Mouse (Mus musculus) E14TG2a.4 (cell line): ENCODE data around the gene Gpx5.

Experiments
- H3K27me3 ChIP-seq: 2 replicates; pipeline ENCODE4 v1.6.1; 2014; ENCODE audit warnings: low read length, control low read depth; ENCODE audit not compliant: insufficient read depth
- H3K36me3 ChIP-seq: 2 replicates; pipeline ENCODE4 v1.6.1; 2014; ENCODE audit warnings: low read length, control low read depth; ENCODE audit not compliant: insufficient read depth
- H3K4me1 ChIP-seq: replicated peaks from 2 replicates; pipeline ENCODE4 v1.6.1; 2014; ENCODE audit warnings: low read depth, low read length, control low read depth
- H3K4me3 ChIP-seq: replicated peaks from 2 replicates; pipeline ENCODE4 v1.5.1; 2014; ENCODE audit warnings: mild to moderate bottlenecking, low read length
- H3K9me3 ChIP-seq: 2 replicates; pipeline ENCODE4 v1.6.1; 2014; ENCODE audit warnings: low read length, control low read depth
- CTCF ChIP-seq: conservative IDR thresholded peaks from 2 replicates; pipeline ENCODE4 v1.5.1; 2014; ENCODE audit warnings: low read length
- NANOG ChIP-seq: IDR thresholded peaks from 2 replicates; pipeline ENCODE4 v1.6.1; 2014; ENCODE audit warnings: borderline replicate concordance, low read length, mixed read lengths
- POU5F1 ChIP-seq: IDR thresholded peaks from 2 replicates; pipeline ENCODE4 v1.6.1; 2014; ENCODE audit warnings: low read length, borderline replicate concordance

Gene Gpx5

DNA sequence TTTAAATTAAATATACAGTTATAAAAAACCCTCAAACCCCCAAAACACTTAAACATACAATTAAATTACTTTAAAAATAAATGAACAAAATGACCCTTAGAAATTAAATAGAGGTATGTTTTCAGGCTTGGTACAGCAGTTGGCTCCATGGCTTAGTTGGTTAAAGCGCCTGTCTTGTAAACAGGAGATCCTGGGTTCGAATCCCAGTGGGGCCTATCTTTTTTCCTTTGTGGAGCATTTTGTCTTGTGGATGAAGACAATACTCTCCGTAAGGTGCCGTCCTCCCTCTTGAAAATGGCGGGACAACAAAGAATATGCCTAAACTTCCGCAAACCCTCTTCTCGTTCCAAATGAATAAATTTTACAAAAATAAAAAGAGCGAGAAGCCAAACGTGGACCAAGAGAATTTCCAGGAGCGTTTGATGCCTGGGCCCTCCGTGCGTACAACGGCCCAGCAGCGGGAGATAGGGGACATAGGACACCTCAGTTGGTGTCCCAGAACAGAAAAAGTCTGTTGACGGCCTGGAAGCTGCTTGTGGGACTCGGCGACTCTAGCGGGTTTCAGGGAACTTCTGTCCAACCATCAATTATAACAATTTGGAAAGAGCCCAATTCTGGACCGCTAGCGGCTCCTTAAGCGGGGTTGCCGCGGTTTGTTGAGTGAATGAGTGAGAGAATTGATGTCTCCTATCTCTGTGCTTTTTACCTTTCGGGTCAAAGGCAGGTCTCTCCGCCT lies 16.5 kb downstream of the Gpx5 start:
- no peak for TF ChIP-seq CTCF
- TF ChIP-seq POU5F1: no peak
- no peak for TF ChIP-seq NANOG
- peaks cover 23% of the 10 kb centered on the region for H3K27me3 ChIP-seq
- H3K9me3 ChIP-seq: no peaks in the 10 kb centered on the region
- peak overlapping the region; percentile 86 for H3K4me3 ChIP-seq
- no peaks in the 10 kb centered on the region for H3K36me3 ChIP-seq
- H3K4me1 ChIP-seq: peaks cover 25% of the 10 kb centered on the region

DNA sequence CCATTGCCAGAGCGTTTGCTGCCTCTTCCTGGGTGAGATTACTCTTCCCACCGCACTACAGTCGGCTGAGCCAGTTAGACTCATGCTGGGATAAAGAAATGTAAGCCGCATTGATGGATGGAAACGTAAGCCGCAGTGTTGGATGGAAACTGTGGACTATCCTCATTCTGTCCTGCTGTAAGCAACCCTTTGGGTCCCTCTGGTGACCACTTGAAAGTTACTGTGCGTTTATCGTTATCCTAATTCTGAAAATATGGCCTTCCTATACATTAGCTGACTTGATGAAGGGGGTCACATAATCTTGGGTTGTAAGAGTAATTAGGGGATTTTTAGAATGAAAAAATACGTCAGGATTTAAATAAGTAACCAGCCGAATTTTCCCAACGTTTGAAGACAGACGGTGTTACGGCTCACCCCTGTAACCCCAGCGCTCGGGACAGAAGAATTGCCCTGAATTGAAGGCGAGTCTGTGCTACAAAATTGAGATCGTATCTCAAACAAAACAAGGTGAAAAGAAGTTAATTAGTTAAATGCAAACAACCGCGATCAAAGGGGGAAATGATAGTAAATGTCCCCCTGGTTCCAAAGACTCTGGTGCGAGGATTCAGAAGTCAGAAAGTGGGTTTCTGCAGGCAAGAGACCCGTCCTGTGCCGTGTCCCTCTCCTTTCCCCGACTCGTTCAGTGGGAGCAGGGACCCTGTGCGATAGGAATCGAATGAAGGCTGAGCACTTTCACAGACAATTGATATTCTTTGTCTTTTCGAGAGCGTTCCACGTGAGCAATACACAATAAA lies 17.3 kb downstream of the Gpx5 start:
- H3K36me3 ChIP-seq: no peaks in the 10 kb centered on the region
- peaks cover 25% of the 10 kb centered on the region for H3K4me1 ChIP-seq
- peak overlapping the region; percentile 86 for H3K4me3 ChIP-seq
- peaks cover 23% of the 10 kb centered on the region for H3K27me3 ChIP-seq
- H3K9me3 ChIP-seq: no peaks in the 10 kb centered on the region
- TF ChIP-seq NANOG (no peak), POU5F1 (no peak), CTCF (0 out of 2 replicates have a peak, but pooled peaks have one; percentile 6)

DNA sequence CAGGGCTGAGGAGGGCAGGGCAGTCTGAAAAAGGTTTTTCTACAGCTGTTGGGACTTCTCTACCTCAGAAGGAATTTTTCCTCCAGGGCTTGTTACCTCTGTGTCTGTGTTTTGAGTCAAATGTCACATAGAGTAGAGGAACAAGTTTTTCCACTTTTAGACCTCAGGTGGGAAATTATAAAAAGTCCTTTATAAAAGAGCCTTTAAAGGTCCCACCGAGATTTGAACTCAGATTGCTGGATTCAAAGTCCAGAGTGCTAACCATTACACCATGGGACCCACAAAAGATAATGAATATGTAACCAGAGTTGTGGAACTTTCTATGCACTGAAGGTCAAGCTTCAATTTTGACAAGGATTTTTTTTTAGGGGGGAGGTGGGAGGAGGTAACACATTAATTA lies 24.3 kb downstream of the Gpx5 start:
- Histone ChIP-seq H3K4me3 (peak overlapping the region; percentile 71), H3K9me3 (no peaks in the 10 kb centered on the region), H3K4me1 (peaks cover 46% of the 10 kb centered on the region), H3K27me3 (peaks cover 11% of the 10 kb centered on the region), H3K36me3 (no peaks in the 10 kb centered on the region)
- no peak for TF ChIP-seq CTCF
- no peak for TF ChIP-seq POU5F1
- TF ChIP-seq NANOG: no peak

- H3K27me3 ChIP-seq: peaks cover 12% of the 10 kb centered on the region
- no peaks in the 10 kb centered on the region for H3K9me3 ChIP-seq
- H3K36me3 ChIP-seq: no peaks in the 10 kb centered on the region
- H3K4me1 ChIP-seq: peaks cover 51% of the 10 kb centered on the region
- H3K4me3 ChIP-seq: peak overlapping the region; percentile 71
- TF ChIP-seq CTCF: no peak
Observed at GRCm38 (mm10) chr13:21267541-21267940, 25.0 kb downstream of the Gpx5 start.

GRCm38 (mm10) chr13:21265736-21266135 lies 26.8 kb downstream of the Gpx5 start:
- Histone ChIP-seq H3K4me3 (no peak overlapping the region), H3K9me3 (no peaks in the 10 kb centered on the region), H3K27me3 (peaks cover 26% of the 10 kb centered on the region), H3K36me3 (no peaks in the 10 kb centered on the region), H3K4me1 (peaks cover 55% of the 10 kb centered on the region)
- TF ChIP-seq CTCF: peak; percentile 44
- no peak for TF ChIP-seq POU5F1
- TF ChIP-seq NANOG: no peak

- H3K9me3 ChIP-seq: no peaks in the 10 kb centered on the region
- peaks cover 32% of the 10 kb centered on the region for H3K27me3 ChIP-seq
- H3K4me3 ChIP-seq: peak overlapping the region; percentile 84
- H3K4me1 ChIP-seq: peaks cover 63% of the 10 kb centered on the region
- no peak for TF ChIP-seq POU5F1
- TF ChIP-seq NANOG: no peak
- TF ChIP-seq CTCF: no peak
- H3K36me3 ChIP-seq: no peaks in the 10 kb centered on the region
Observed at GRCm38 (mm10) chr13:21264366-21264765, 28.2 kb downstream of the Gpx5 start.

- H3K36me3 ChIP-seq: no peaks in the 10 kb centered on the region
- H3K4me1 ChIP-seq: peaks cover 62% of the 10 kb centered on the region
- H3K27me3 ChIP-seq: peaks cover 32% of the 10 kb centered on the region
- peak overlapping the region; percentile 84 for H3K4me3 ChIP-seq
- H3K9me3 ChIP-seq: no peaks in the 10 kb centered on the region
- TF ChIP-seq CTCF (no peak), NANOG (no peak), POU5F1 (no peak)
Observed at GRCm38 (mm10) chr13:21263910-21264309, 28.6 kb downstream of the Gpx5 start.

- TF ChIP-seq CTCF: no peak
- no peak for TF ChIP-seq POU5F1
- no peak for TF ChIP-seq NANOG
- H3K4me1 ChIP-seq: peaks cover 60% of the 10 kb centered on the region
Observed at GRCm38 (mm10) chr13:21262787-21263461, 29.6 kb downstream of the Gpx5 start.

DNA sequence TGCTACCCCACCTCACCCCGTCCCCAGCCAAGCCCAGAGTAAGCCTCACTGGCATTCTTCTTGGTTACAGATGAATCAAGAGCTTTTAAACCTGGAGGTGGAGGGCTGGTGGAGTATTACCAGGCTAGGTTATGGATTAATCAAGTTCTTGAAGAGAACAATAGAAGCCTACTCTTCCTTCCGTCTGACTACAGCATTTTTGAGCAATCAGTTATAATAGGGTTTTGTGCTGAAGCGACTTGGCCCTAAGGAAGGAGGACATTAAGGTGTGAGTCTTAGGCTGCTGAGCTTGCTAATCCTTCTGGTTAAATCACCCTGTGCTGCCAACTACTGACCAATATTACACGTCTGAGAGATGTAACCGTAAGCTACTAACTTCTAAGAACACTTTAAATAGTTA lies 32.2 kb downstream of the Gpx5 start:
- peaks cover 60% of the 10 kb centered on the region for H3K4me1 ChIP-seq
- H3K9me3 ChIP-seq: no peaks in the 10 kb centered on the region
- H3K4me3 ChIP-seq: peak overlapping the region; percentile 83
- H3K36me3 ChIP-seq: no peaks in the 10 kb centered on the region
- TF ChIP-seq CTCF (no peak), POU5F1 (no peak), NANOG (no peak)
- H3K27me3 ChIP-seq: peaks cover 32% of the 10 kb centered on the region

More at GRCm38 (mm10) chr13:21262787-21263461, 29.6 kb downstream of the Gpx5 start:
- H3K9me3 ChIP-seq: no peaks in the 10 kb centered on the region
- no peaks in the 10 kb centered on the region for H3K36me3 ChIP-seq
- H3K27me3 ChIP-seq: peaks cover 32% of the 10 kb centered on the region
- H3K4me3 ChIP-seq: peak overlapping the region; percentile 84
